Mouse (Mus musculus) brain, adult 2 months (tissue): Measurements from ENCODE around the gene Kcna3.
A peak's percentile ranks its signal among the peaks of the same experiment; 100 is the strongest.

Experiments used
- DNase-seq: peaks from one replicate; pipeline ENCODE4 v3.0.0; 2011; ENCODE audit warnings: low read depth, low spot score

The Kcna3 gene

DNA sequence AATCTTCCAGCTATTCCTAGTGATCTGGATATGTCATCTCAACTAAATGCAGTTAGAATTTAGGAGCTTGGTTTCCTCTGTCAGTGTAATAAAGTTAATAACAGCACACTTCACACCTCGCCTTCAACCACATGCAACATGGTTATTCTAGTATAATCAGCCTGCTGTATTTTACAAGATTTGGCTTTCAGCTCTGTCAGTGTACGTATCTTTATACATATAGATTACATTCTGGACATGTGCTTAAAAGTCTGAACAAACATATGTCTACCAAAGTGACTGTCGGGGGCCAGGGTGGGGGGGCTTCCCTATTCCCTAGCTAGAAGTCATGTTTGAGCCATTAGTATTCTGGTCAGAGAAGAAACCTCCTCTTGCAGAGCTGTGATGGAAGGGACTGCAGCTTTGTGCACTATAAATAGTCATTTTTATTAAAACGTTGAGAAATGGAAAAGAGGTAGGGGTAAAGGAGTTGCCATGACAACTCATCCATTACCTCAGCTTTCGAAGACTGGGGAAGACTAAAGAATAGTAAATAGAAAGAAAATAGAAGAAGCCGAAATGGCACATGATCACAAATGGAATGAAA, 29.6 kb downstream of the Kcna3 start:
- peak; percentile 21 for DNase-seq

DNA sequence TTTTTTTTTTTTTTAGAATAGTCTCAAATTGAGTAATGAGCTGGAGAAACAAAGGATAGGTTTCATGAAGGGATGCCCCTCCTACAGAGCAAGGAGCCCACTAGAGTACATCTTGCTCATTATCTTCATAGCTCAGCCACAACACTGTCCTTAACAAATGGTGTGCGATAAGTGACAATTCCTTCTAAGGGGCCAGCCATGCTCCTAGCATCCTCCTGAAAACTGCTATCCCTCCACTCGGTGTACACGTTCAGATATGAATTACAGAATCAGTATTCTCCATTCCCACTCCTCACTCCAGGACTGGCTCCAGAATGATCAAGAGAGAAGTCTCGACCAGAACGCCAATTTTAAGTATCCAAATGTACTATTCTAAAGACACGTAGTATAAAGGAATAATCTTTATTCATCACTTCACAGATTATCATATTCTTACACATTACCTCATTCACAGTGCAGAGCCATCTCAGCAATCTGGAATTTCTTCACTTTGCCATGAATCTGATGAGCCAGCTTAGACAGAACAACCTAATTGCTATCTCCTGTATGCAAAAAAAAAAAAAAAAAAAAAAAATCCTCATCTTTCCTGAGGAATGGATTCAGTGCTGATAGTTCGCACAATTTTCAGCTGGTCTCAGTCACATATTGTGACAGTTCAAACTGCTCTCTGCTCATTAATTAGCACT, 30.3 kb downstream of the Kcna3 start:
- DNase-seq: peak; percentile 45

DNA sequence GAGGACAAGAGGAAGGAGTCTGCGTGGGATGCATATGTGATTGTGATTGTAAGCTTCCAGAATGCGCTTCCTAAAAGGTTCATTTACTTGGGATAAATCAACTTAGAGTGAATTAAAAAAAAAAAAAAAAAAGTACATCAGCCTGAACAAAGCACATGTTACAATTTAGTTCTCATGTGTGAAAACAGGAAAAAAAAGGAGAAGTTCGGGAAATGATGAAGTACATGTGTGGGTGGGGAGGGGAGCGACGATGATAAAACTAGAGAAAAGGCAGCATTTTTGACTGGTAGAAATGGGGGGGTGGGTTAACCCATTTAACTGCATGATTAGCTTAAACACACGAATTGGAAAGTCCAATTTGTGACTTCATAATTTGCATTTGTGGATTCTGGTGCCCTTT, 31.3 kb downstream of the Kcna3 start:
- peak; percentile 7 for DNase-seq

DNA sequence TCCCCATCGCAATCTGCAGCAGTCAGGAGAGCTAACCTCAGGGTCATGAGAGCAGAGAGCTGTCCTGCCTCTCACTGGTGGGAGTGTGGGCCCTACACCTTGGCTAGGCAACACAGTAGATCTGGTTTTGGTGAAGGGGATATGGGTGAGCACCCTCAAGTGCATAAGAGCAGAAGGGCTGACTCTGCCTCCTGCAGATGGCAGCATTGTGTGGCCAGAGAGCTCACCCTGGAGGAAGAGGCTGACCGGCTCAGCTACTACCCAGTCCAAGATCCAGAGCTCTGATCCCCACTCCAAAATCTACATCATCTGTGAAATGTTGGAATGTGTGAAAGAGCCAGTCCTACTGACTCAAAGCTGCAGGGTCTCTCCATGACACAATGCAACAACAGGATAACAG, 37.9 kb downstream of the Kcna3 start:
- no peak for DNase-seq

DNA sequence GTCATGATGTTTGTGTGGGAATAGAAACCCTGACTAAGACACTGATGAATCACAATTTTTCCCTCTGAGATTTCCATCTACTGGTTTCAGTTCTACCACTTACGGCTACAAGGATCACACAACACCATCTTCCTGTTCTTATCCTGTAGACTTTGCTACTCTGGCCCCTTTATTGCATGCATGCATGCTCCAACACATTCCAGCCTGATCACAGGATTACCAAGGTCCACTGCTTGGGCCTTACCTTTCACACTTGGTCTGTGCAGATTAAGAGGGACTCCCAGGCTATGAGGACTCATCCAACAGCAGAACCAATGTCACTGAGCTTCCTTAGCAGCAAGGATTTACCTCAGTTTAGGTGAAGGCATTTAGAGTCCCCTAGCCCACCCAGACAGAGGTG, 39.7 kb downstream of the Kcna3 start:
- no peak for DNase-seq

DNA sequence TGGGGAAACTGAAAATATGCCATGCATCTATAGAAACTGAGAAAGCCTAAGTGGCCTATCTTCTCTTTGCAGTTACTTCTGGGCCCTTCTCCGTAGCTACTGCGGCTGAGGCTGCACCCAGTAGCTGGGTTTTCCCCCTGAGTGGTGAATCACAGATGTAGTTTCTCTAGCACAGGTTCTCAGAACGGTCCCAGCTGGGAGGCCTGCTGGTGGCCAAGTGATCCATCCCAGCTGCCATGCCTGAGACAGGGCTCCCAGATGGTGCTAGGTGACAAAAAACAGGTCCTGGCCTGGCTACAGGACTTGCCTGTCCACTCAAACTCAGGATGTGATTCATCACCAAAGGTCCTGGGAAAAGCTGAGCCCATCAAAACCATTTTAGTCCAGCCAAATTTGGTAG, 40.7 kb downstream of the Kcna3 start:
- DNase-seq: no peak

DNA sequence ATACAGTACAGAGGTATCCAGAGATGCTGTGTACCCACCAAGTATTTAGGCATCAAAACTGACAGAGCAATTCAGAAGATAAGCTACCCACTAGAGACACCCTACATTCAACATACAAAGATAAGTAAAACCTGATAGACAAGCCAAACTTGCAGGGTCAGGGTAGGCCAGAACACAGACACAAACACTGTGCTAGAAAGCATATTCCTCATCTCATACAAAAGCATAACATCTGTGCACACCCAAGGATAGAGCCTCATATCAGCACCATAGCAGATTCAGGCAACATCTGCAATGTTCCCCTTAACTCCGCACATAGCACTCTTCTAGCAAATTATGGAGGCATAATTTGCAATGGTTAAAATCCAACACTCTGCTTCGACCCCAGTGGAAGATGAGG, 41.1 kb downstream of the Kcna3 start:
- DNase-seq: no peak

DNA sequence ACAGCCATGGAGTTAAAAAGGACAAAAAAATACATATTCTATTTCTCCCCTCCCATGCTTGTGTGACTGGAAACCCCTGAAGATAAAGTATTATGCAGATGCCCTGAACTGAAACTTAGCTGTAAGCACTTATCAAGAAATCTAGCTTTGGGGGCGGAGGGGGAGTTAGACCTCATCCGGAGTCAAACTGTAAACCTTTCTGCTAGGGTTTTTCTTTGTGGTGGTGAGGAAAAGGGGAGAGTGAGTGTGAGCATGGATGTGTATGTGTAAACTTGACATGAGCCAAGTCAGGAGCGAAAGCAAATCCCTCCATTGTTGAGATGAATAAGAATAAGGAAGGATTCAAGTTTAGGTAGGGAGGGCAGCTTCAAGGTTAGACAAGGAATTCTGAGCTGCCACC, 44.8 kb downstream of the Kcna3 start:
- DNase-seq: no peak

DNA sequence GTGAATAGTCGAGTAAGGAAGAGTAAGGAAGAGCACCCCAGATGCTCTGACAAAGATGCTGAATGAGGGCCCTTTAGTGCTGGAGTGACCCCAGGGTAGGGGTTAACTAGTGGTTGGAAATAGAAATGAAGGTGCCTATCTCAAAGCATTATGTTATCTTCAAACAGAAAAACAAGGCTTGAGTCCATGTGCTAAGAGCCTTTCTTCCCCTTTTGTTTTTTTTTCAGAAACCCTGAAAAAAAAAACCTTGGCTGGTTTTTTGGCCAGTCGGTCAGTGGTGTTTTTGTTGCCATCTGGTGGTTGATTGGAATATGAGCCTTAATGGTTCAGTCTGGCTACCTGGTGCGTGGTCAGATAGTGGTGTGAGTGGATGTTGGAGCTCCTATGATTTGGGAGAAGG, 45.3 kb downstream of the Kcna3 start:
- DNase-seq: peak; percentile 64

DNA sequence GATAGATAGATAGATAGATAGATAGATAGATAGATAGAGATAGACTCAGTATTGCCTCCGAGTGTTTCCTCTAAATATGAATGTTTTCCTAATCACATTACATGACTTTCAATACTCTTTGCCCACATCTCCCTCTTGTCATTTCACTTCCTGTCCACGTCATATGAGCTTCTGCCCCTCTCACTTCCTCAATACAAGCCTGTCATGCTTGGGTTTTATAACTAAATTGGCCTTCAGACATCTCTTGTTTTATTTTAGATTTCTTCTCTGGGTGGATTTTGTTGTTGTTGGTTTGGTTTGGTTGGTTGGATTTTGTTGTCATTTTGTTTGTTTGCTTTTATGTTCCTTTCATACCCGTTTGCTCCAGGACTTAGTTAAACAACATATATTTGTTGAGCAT, 48.6 kb downstream of the Kcna3 start:
- no peak for DNase-seq

DNA sequence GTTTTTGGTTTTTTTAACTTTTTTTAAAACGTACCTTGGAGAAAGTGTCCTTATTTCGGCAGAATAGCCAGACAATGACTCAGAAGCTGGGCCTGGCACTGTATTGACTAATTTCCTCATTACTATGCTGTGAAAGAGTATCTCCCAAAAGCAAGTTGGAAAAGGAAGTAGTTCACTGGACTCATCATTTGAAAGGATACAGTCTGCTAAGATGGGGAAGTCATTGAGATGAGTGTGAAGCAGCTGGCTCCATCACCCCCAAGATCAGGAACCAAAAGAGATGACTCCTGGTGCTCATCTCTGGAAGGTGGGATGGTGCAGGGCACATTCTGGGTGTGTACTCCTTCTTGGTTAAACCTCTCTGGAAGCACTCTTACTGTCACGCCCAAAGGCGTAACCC, 51.4 kb downstream of the Kcna3 start:
- DNase-seq: no peak
